Mouse (Mus musculus) T-cell, adult 66 days (primary cell): ENCODE measurements around the gene Mllt3. TPM values are rescaled to one million over a fixed set of nuclear protein-coding genes. Genes with fewer than 3 reads are reported as not detected.

Source experiments
- total RNA-seq, 2 experiments: library from RNA; stranded (reverse); gene quantifications; 3 replicates in 1 of 2; 4 replicates in 1 of 2; pipeline ENCODE4 v1.2.4; 2023

Mllt3 gene
- 100 to 1,000 TPM; 141 to 150 TPM for total RNA-seq

DNA sequence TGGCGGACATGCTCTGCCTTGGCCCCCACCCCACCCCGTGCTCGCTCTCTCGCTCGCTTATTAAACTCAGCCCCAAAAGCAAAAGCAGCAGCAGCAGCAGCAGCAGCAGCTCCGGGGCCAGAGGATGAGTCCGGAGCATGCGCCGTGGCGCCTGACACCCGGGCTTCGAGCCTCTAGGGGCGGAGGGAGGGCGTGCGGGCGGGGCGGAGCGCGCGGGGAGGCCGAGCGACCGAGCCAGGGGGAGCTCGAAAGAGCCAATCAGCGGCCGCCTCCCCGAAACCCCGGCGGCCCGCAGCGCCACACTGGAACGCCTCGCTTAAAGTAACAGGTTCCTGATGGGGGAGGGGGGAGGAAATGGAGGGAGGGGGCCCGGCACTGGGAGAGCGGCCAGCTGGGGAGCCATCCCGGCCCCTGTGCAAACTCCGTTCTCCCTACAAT, at the start of gene Mllt3:
Gene Mllt3 (minus strand): TSS at position 149 of the 438 bp plus-strand sequence.

Other genes starting within 250 kb of the Mllt3 start
- gene Focad, start 61.3 kb upstream of the Mllt3 start, total RNA-seq, result 10 to 100 TPM; 40.6 to 47.2 TPM